Mouse (Mus musculus) Patski (cell line): Measurements from ENCODE around the gene Atad3a. TPM values are rescaled to one million over a fixed set of nuclear protein-coding genes. Genes with fewer than 3 reads are reported as not detected.

Experiments
- ATAC-seq: fragments of 100-300 bp; one replicate; pipeline ENCODE4 v1.8.0; 2021
- CTCF ChIA-PET: fragments of 350-600 bp; sonication (Branson Sonifier 250); formaldehyde crosslinking; loops from one replicate; lab custom pipeline; 2022; ENCODE audit warnings: inconsistent platforms; lab: Charles Lee
- POLR2A ChIA-PET: fragments of 350-600 bp; sonication (Branson Sonifier 250); formaldehyde crosslinking; loops from one replicate; lab custom pipeline; 2022; ENCODE audit warnings: antibody characterized with exemption, inconsistent platforms; lab: Charles Lee
- DNase-seq: peaks from one replicate; pipeline ENCODE4 v3.0.0-alpha.2; 2011; ENCODE audit warnings: low read depth, low spot score
- H3K27me3 ChIP-seq: fragments of 371-371 bp; one replicate; pipeline ENCODE4 v1.5.1; 2021
- CTCF ChIP-seq: fragments of 100-300 bp; IDR thresholded peaks from one replicate; pipeline ENCODE4 v1.5.1; 2021
- in situ Hi-C: fragments of 300-500 bp; cut with MboI; formaldehyde crosslinking; loops from 3 replicates; pipeline ENCODE4 v1.11.1; 2018; ENCODE audit warnings: low pct_unique_long_range_greater_than_20kb, mixed read lengths
- polyA plus RNA-seq: library from polyadenylated mRNA; unstranded; gene quantifications from one replicate; pipeline ENCODE4 v1.2.3, GENCODE M21; 2021

Gene Atad3a
- polyA plus RNA-seq, 1 experiment from 2014 or later = 53.3 TPM

DNA sequence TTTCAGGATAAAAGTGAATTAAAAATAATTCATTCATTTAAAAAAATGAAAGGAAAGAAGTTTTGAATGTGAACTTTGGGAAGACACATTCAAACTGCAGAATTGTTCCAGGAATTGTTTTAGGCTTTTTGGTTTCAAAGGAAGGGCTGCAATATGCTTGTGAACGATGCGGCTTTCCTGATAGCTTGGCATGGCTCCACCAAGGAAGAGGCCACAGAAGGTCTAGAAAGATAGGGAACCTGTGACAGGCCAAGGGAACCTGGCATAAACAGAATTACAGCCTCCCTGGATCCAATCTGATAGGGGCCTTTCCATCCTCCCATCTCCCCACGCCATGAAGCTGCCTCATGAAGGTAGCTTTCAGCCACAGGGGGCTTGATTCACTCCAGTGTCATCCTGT is 27.4 kb upstream of the Atad3a start:
- no peaks in the 10 kb centered on the region for H3K27me3 ChIP-seq
- CTCF ChIA-PET = no interaction called here
- ATAC-seq (no peak), DNase-seq (no peak)
- no peak for TF ChIP-seq CTCF
- POLR2A ChIA-PET = no interaction called here
- in situ Hi-C loops = no loop called here

- in situ Hi-C loops = no loop called here
- CTCF ChIA-PET = no interaction called here
- DNase-seq (no peak), ATAC-seq (no peak)
- POLR2A ChIA-PET = no interaction called here
- no peak for TF ChIP-seq CTCF
- H3K27me3 ChIP-seq = no peaks in the 10 kb centered on the region
Observed at GRCm38 (mm10) chr4:155785819-155786218, 24.9 kb upstream of the Atad3a start, which contains the start of gene Tmem88b. Gene Tmem88b, minus strand, starts transcription at chr4:155785874.

- no peak for TF ChIP-seq CTCF
- CTCF ChIA-PET = interaction anchor here (1.1 kb wide), 1 partner anchor 13 kb away, joined by 3 read pairs; no protein-coding TSS in a partner anchor
- POLR2A ChIA-PET = no interaction called here
- DNase-seq = no peak
- no peak for ATAC-seq
- in situ Hi-C loops = no loop called here
- H3K27me3 ChIP-seq = no peaks in the 10 kb centered on the region
Observed at GRCm38 (mm10) chr4:155785246-155785645, 24.4 kb upstream of the Atad3a start.

DNA sequence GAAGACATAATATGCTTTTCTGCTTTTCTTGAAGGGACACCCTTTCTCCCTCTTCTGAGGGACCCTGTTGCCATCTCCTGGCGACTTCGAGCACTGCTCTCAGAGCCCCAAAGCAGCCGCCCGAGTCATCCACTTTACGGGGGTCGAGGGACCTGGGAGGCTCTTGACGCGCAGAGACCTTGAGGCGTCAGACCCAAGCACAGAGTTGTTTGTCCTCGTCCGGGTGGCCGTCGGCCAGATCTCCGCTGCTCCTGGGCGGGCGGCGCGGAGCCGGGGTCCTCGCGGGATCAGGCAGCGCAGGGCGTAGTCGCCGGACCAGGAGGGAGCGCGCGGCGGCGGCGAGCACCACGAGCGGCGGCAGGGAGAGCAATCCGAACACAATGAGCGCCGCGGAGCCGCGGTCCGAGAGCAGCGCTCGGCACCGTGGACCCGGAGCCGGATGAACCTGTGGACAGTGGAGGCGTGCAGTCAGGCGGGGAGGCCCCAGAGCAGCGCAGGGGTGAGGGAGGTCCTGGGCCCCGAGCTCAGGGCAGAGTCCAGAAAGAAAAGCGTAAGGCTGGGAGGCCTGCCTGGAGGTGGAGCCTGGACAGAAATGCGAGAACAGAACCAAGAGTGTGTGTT is 23.3 kb upstream of the Atad3a start:
- in situ Hi-C loops = no loop called here
- DNase-seq (no peak), ATAC-seq (no peak)
- ChIA-PET POLR2A (interaction anchor here (0.7 kb wide), 1 partner anchor 9 kb away, joined by 3 read pairs; no protein-coding TSS in a partner anchor), CTCF (interaction anchor here (1.0 to 1.6 kb wide), 4 partner anchors 9 to 19 kb away, joined by 3 to 4 read pairs (median 4); partner anchors contain the start of gene Mrpl20)
- no peaks in the 10 kb centered on the region for H3K27me3 ChIP-seq
- peak; percentile 81 for TF ChIP-seq CTCF

GRCm38 (mm10) chr4:155783486-155784080 is 22.7 kb upstream of the Atad3a start:
- DNase-seq (no peak), ATAC-seq (no peak)
- no peak for TF ChIP-seq CTCF
- in situ Hi-C loops = no loop called here
- CTCF ChIA-PET = interaction anchor here (0.9 to 1.6 kb wide), 4 partner anchors 8 to 23 kb away, joined by 3 to 4 read pairs (median 4); partner anchors contain the start of genes Atad3a and Mrpl20
- H3K27me3 ChIP-seq = no peaks in the 10 kb centered on the region
- POLR2A ChIA-PET = interaction anchor here (0.7 kb wide), 1 partner anchor 8 kb away, joined by 3 read pairs; no protein-coding TSS in a partner anchor

- in situ Hi-C loops = no loop called here
Observed at GRCm38 (mm10) chr4:155780895-155781294, 20.0 kb upstream of the Atad3a start.

GRCm38 (mm10) chr4:155779498-155779897 is 18.6 kb upstream of the Atad3a start:
- TF ChIP-seq CTCF = no peak
- DNase-seq (no peak), ATAC-seq (no peak)
- ChIA-PET CTCF (no interaction called here), POLR2A (no interaction called here)
- in situ Hi-C loops = loop anchor here (10.0 kb wide), 1 partner anchor 295 kb away; no protein-coding TSS in a partner anchor
- no peaks in the 10 kb centered on the region for H3K27me3 ChIP-seq

More at GRCm38 (mm10) chr4:155780895-155781294, 20.0 kb upstream of the Atad3a start:
- H3K27me3 ChIP-seq = no peaks in the 10 kb centered on the region
- TF ChIP-seq CTCF = no peak
- ChIA-PET POLR2A (no interaction called here), CTCF (interaction anchor here (1.2 kb wide), 1 partner anchor 22 kb away, joined by 4 read pairs; the partner anchor contains the start of gene Mrpl20)
- ATAC-seq (no peak), DNase-seq (no peak)

GRCm38 (mm10) chr4:155777816-155778215 is 16.9 kb upstream of the Atad3a start:
- in situ Hi-C loops = loop anchor here (10.0 kb wide), 1 partner anchor 293 kb away; no protein-coding TSS in a partner anchor
- no peaks in the 10 kb centered on the region for H3K27me3 ChIP-seq
- no peak for DNase-seq
- POLR2A ChIA-PET = no interaction called here
- TF ChIP-seq CTCF = no peak
- CTCF ChIA-PET = no interaction called here
- ATAC-seq = no peak

DNA sequence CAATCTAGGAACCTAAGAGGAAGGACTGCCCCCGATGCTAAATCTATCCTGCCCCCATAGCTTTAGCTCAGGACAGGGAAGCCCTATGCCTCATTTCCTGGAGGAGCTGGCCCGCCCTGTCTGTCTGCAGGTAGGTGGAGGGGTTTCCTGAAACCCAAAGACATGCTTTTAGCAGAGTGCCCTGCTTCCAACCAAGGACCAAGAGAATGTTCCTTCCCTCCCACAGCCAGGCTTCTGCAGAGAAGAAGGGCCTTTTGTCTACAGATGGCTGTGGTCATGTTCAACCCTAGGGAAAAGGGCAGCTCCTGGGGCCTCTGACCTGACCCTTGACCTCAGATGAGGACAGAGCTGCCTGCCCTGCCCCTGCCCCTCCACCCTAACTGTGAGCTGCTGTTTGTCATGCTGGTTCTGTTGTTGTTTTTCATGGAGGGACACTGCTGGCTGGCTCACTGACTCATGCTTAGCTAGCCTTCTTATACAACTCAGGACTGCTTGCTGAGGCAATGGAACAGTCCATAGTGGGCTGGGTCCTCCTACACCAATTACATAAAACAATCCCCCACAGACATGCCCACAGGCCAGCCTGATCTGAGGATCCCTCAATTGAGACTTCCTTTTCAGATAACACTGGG is 15.9 kb upstream of the Atad3a start:
- DNase-seq = no peak
- ATAC-seq = no peak
- no peaks in the 10 kb centered on the region for H3K27me3 ChIP-seq
- ChIA-PET POLR2A (no interaction called here), CTCF (interaction anchor here (1.4 kb wide), 1 partner anchor 55 kb away, joined by 3 read pairs; no protein-coding TSS in a partner anchor)
- no peak for TF ChIP-seq CTCF
- in situ Hi-C loops = loop anchor here (10.0 kb wide), 1 partner anchor 292 kb away; no protein-coding TSS in a partner anchor

GRCm38 (mm10) chr4:155775855-155776254 is 15.0 kb upstream of the Atad3a start:
- POLR2A ChIA-PET = interaction anchor here (1.2 kb wide), 1 partner anchor 8 kb away, joined by 3 read pairs; no protein-coding TSS in a partner anchor

More at GRCm38 (mm10) chr4:155775855-155776254, 15.0 kb upstream of the Atad3a start:
- in situ Hi-C loops = loop anchor here (10.0 kb wide), 1 partner anchor 291 kb away; no protein-coding TSS in a partner anchor
- DNase-seq (no peak), ATAC-seq (no peak)
- TF ChIP-seq CTCF = no peak
- CTCF ChIA-PET = interaction anchor here (0.9 kb wide), 1 partner anchor 8 kb away, joined by 4 read pairs; no protein-coding TSS in a partner anchor
- H3K27me3 ChIP-seq = no peaks in the 10 kb centered on the region
